Mouse (Mus musculus) cortical plate, adult 2 months (tissue): ENCODE measurements around the gene Usp22.

ENCODE experiments used
- CTCF ChIP-seq: fragments of 200-500 bp; IDR thresholded peaks from 2 replicates; pipeline ENCODE4 v1.5.1; 2011; ENCODE audit warnings: mild to moderate bottlenecking, control low read depth, low read length; ENCODE audit not compliant: insufficient read depth; ENCODE audit errors: extremely low read depth
- POLR2A ChIP-seq: fragments of 200-500 bp; IDR thresholded peaks from 2 replicates; pipeline ENCODE4 v1.6.1; 2011; ENCODE audit warnings: mild to moderate bottlenecking, low read length, control low read depth; ENCODE audit not compliant: insufficient read depth; ENCODE audit errors: extremely low read depth

DNA sequence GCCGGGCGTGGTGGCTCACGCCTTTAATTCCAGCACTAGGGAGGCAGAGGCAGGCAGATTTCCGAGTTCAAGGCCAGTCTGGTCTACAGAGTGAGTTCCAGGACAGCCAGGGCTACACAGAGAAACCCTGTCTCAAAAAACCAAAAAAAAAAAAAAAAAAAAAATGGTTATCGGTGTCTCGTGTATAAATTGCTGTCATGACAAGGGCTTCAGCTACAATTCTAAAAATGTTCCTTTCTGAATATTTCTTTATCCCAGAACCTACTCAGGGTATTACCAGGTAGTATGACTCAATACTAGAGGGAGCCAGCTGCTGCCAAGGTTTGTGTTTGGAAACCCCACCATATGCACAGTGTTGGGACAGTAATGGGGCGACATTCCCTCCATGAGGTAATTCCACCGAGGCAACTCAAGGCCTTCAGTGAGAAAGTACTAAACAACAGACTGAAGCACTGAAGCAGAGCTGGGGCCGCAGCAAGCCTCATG is 52.5 kb downstream of the Usp22 start:
- TF ChIP-seq CTCF, result no peak
- no peak for TF ChIP-seq POLR2A
